Mouse (Mus musculus) kidney, adult 8-10 months (tissue): ENCODE measurements around the gene Pemt.
"Not testable (repeated sequence)": the region's sequence is repeated elsewhere in the genome, so short reads cannot be mapped to it uniquely, and the experiment has no call there.

Source experiments
- DNase-seq, 2 experiments: peaks; one replicate each; pipeline ENCODE4 v3.0.0; 2022

Gene Pemt

GRCm38 (mm10) chr11:59944855-59945254, 101.4 kb downstream of the Pemt start:
- not testable (repeated sequence) for DNase-seq

- DNase-seq, result no peak
These were observed 104.9 kb downstream of the Pemt start for GRCm38 (mm10) chr11:59941391-59941790.

- no peak for DNase-seq
These were observed 105.6 kb downstream of the Pemt start for GRCm38 (mm10) chr11:59940645-59941044.

GRCm38 (mm10) chr11:59939821-59940220, 106.5 kb downstream of the Pemt start:
- DNase-seq, result peak in 1 of 2 experiments; percentile 41

- DNase-seq, result no peak
These were observed 108.7 kb downstream of the Pemt start for GRCm38 (mm10) chr11:59937615-59938014.

- DNase-seq, result no peak
These were observed 109.3 kb downstream of the Pemt start for GRCm38 (mm10) chr11:59937023-59937422.

- no peak for DNase-seq
These were observed 112.3 kb downstream of the Pemt start for GRCm38 (mm10) chr11:59933943-59934342.

- no peak for DNase-seq
These were observed 113.5 kb downstream of the Pemt start for GRCm38 (mm10) chr11:59932560-59933337.

- no peak for DNase-seq
These were observed 116.3 kb downstream of the Pemt start for GRCm38 (mm10) chr11:59930031-59930430.

GRCm38 (mm10) chr11:59921265-59921664, 125.0 kb downstream of the Pemt start:
- peak; percentile 83 to 85 for DNase-seq
